8 mouse cellular contexts compared by ENCODE assay signal in genomic region chr4:63215185-63215992, GRCm38 (mm10). TPM values are rescaled to one million over a fixed set of nuclear protein-coding genes. Genes with fewer than 3 reads are reported as not detected.
DNase-seq lines count a peak whose midpoint lies in the region; ATAC-seq and TF ChIP-seq lines count a peak whose summit lies in the region.

No protein-coding gene starts in this region.

- peaks cover 34% of the 10 kb centered on the region for H3K27me3 ChIP-seq in forebrain, embryonic 16.5 days (replicated peaks; ENCODE audit: control insufficient read depth, insufficient read depth, low read length)

- WGBS in forebrain, embryonic 16.5 days = 0% methylated on average over 44 of the region's 71 CpGs

- peak; percentile 60 for DNase-seq in ES-E14 (ENCODE audit: low read depth, low spot score)
- DNase-seq in cerebellum, adult 11-12 months = peak; percentile 71
- DNase-seq in layer of hippocampus, postnatal 10 days (ENCODE audit: low spot score in 2 of 2) = peak; percentile 81 to 89
- peak; percentile 72 for DNase-seq in lung, postnatal 25 days (ENCODE audit: low spot score)
- DNase-seq in retina, adult 2 months (ENCODE audit: low read depth, low spot score) = peak; percentile 20
- DNase-seq in thymus, postnatal 25 days = peak; percentile 88

- in situ Hi-C loops in ES-E14 (cut with MboI; ENCODE audit: low sequenced_read_pairs in 2 of 2, unreplicated experiment in 2 of 2) = no loop called here

- peak overlapping the region; percentile 67 for H3K9ac ChIP-seq in ES-E14 (ENCODE audit: insufficient read depth, low read depth, low read length, poor library complexity, severe bottlenecking)
- H3K9ac ChIP-seq in forebrain, embryonic 16.5 days (replicated peaks; ENCODE audit: low read depth, low read length) = peak overlapping the region; percentile 64

- H3K27ac ChIP-seq in ES-E14 (ENCODE audit: insufficient read depth, low read depth, low read length, poor library complexity, severe bottlenecking) = no peak overlapping the region
- no peak overlapping the region for H3K27ac ChIP-seq in forebrain, embryonic 16.5 days (ENCODE audit: low read length)

- H3K36me3 ChIP-seq in ES-E14 (ENCODE audit: control insufficient read depth, insufficient read depth, low read length, poor library complexity, severe bottlenecking) = no peaks in the 10 kb centered on the region
- no peaks in the 10 kb centered on the region for H3K36me3 ChIP-seq in forebrain, embryonic 16.5 days (ENCODE audit: control insufficient read depth, insufficient read depth)

- peak overlapping the region; percentile 96 for H3K4me2 ChIP-seq in forebrain, embryonic 16.5 days (ENCODE audit: low read length)

- no peaks in the 10 kb centered on the region for H3K9me3 ChIP-seq in ES-E14 (ENCODE audit: control insufficient read depth, insufficient read depth, low read depth, low read length)
- no peaks in the 10 kb centered on the region for H3K9me3 ChIP-seq in forebrain, embryonic 16.5 days (ENCODE audit: control insufficient read depth, low read length)

- ATAC-seq in forebrain, embryonic 16.5 days = peak; percentile 65
- peak; percentile 71 for ATAC-seq in hematopoietic stem cell, adult 5-6 weeks (replicated peaks in 1 of 2; ENCODE audit: insufficient read depth in 1 of 2, low FRiP score in 2 of 2, low TSS enrichment in 1 of 2, low read depth in 1 of 2, poor library complexity in 2 of 2, severe bottlenecking in 2 of 2)

- H3K4me1 ChIP-seq in ES-E14 (ENCODE audit: control insufficient read depth in 2 of 2, insufficient read depth in 2 of 2, low read length in 2 of 2, poor library complexity in 1 of 2) = no peaks in the 10 kb centered on the region
- H3K4me1 ChIP-seq in forebrain, embryonic 16.5 days (replicated peaks; ENCODE audit: control insufficient read depth, insufficient read depth, low read length) = peaks cover 26% of the 10 kb centered on the region

- peak overlapping the region; percentile 62 to 87 for H3K4me3 ChIP-seq in ES-E14 (ENCODE audit: insufficient read depth in 1 of 2, low read depth in 1 of 2, low read length in 2 of 2, poor library complexity in 1 of 2, severe bottlenecking in 1 of 2)
- H3K4me3 ChIP-seq in forebrain, embryonic 16.5 days (replicated peaks; ENCODE audit: low read length) = peak overlapping the region; percentile 52

TF ChIP-seq in ES-E14, 5 proteins besides CTCF, POLR2A, EP300 and RAD21:
- no peak for TF ChIP-seq ZC3H11A (IDR thresholded peaks at IDR 0.05; ENCODE audit: borderline replicate concordance, low read depth, low read length)
- TF ChIP-seq MAFK (IDR thresholded peaks at IDR 0.05; ENCODE audit: insufficient read depth, low read depth, low read length) = no peak
- TF ChIP-seq CHD2 (IDR thresholded peaks at IDR 0.05; ENCODE audit: low read depth, low read length) = no peak
- TF ChIP-seq ZNF384 (IDR thresholded peaks at IDR 0.05; ENCODE audit: low read depth, low read length) = no peak
- no peak for TF ChIP-seq HCFC1 (IDR thresholded peaks at IDR 0.05; ENCODE audit: borderline replicate concordance, insufficient read depth, low read length)

RNA-seq across cellular contexts. Expression of gene Col27a1, which starts 1.6 kb away (rescaled TPM):
- 1.0 and 2.4 TPM in 2 replicates for total RNA-seq in ES-E14 (2012; rRNA removed)
- 0.88 and 0.98 TPM in 2 replicates for polyA plus RNA-seq in forebrain, embryonic 16.5 days (2015; fragmentation: Nextera tagmentation; extraction: Ambion mirVana)
- not detected in 2 replicates for total RNA-seq in hematopoietic stem cell, adult 5-6 weeks (2017)
- total RNA-seq in layer of hippocampus, postnatal 10 days (2021) = 1 to 10 TPM; 3.1 to 3.9 TPM

RNA-seq across cellular contexts. Expression of gene Kif12, which starts 43.5 kb away (rescaled TPM):
- total RNA-seq in ES-E14 (2012; rRNA removed) = not detected in 2 replicates
- polyA plus RNA-seq in forebrain, embryonic 16.5 days (2015; fragmentation: Nextera tagmentation; extraction: Ambion mirVana) = 0.10 and 0.17 TPM in 2 replicates
- total RNA-seq in hematopoietic stem cell, adult 5-6 weeks (2017) = not detected in 2 replicates
- not detected for total RNA-seq in layer of hippocampus, postnatal 10 days (2021)

Comparison
In these comparisons a context has a peak if more than half of its experiments do, and no peak if none do; other contexts are left out.
1. DNase-seq: peak in every context shown above with its lines; median percentile 88 in thymus, postnatal 25 days; 85 in layer of hippocampus, postnatal 10 days; 72 in lung, postnatal 25 days; 71 in cerebellum, adult 11-12 months; 60 in ES-E14; 20 in retina, adult 2 months.